Mouse (Mus musculus) induced T-regulatory cell, adult 2 months (primary cell): ENCODE results near the gene Cotl1.

ENCODE experiments used
- DNase-seq: peaks from one replicate; pipeline ENCODE4 v3.0.0-alpha.2; 2012; ENCODE audit warnings: low read depth

Gene Cotl1

GRCm38 (mm10) chr8:119838100-119838982, 2.0 kb downstream of the Cotl1 start:
- DNase-seq, result peak; percentile 81

- DNase-seq, result peak; percentile 74
Measured at GRCm38 (mm10) chr8:119837553-119838071, 2.7 kb downstream of the Cotl1 start.

GRCm38 (mm10) chr8:119836831-119837230, 3.5 kb downstream of the Cotl1 start:
- peak; percentile 29 for DNase-seq

- peak; percentile 40 for DNase-seq
Measured at GRCm38 (mm10) chr8:119835270-119835669, 5.1 kb downstream of the Cotl1 start.

- no peak for DNase-seq
Measured at GRCm38 (mm10) chr8:119834676-119835075, 5.7 kb downstream of the Cotl1 start.

GRCm38 (mm10) chr8:119832931-119833330, 7.4 kb downstream of the Cotl1 start:
- peak; percentile 59 for DNase-seq

GRCm38 (mm10) chr8:119832101-119832617, 8.2 kb downstream of the Cotl1 start:
- no peak for DNase-seq

GRCm38 (mm10) chr8:119831336-119831995, 8.9 kb downstream of the Cotl1 start:
- peak; percentile 46 for DNase-seq

GRCm38 (mm10) chr8:119830589-119830988, 9.8 kb downstream of the Cotl1 start:
- DNase-seq, result peak; percentile 99

GRCm38 (mm10) chr8:119829870-119830580, 10.3 kb downstream of the Cotl1 start:
- DNase-seq, result no peak

- DNase-seq, result peak; percentile 62
Measured at GRCm38 (mm10) chr8:119829420-119829819, 10.9 kb downstream of the Cotl1 start.

GRCm38 (mm10) chr8:119829015-119829414, 11.3 kb downstream of the Cotl1 start:
- DNase-seq, result no peak

GRCm38 (mm10) chr8:119827721-119828153, 12.6 kb downstream of the Cotl1 start:
- DNase-seq, result no peak

- DNase-seq, result no peak
Measured at GRCm38 (mm10) chr8:119826982-119827381, 13.4 kb downstream of the Cotl1 start.

GRCm38 (mm10) chr8:119825950-119826730, 14.2 kb downstream of the Cotl1 start:
- no peak for DNase-seq

- no peak for DNase-seq
Measured at GRCm38 (mm10) chr8:119824809-119825273, 15.5 kb downstream of the Cotl1 start.

GRCm38 (mm10) chr8:119824100-119824499, 16.2 kb downstream of the Cotl1 start:
- DNase-seq, result no peak

GRCm38 (mm10) chr8:119823278-119823677, 17.1 kb downstream of the Cotl1 start:
- no peak for DNase-seq

- DNase-seq, result no peak
Measured at GRCm38 (mm10) chr8:119821691-119822090, 18.7 kb downstream of the Cotl1 start.

GRCm38 (mm10) chr8:119819976-119820375, 20.4 kb downstream of the Cotl1 start:
- no peak for DNase-seq

GRCm38 (mm10) chr8:119819316-119819715, 21.0 kb downstream of the Cotl1 start:
- no peak for DNase-seq
